Mouse (Mus musculus): ENCODE measurements at regions not wholly inside any gene's neighbourhood (a gene's known extent, or its start where the extent isn't known, plus 50 kb on each side); places are given as distances from the start of the nearest gene placed in this dataset.
"Not testable (repeated sequence)": the region's sequence is repeated elsewhere in the genome, so short reads cannot be mapped to it uniquely, and the experiment has no call there.

GRCm38 (mm10) chr2:92669431-92670081, 70.0 kb downstream of the Chst1 start:
- TF ChIP-seq ZNF384 (IDR thresholded peaks at IDR 0.05; ENCODE audit: low read depth, low read length); MAFK (IDR thresholded peaks at IDR 0.05; ENCODE audit: borderline replicate concordance, low read depth, low read length); USF1 (IDR thresholded peaks at IDR 0.05; ENCODE audit: low read depth, low read length); TBP (IDR thresholded peaks at IDR 0.05; ENCODE audit: low read depth, low read length); EP300 (IDR thresholded peaks at IDR 0.05; ENCODE audit: low read depth in 1 of 2, low read length in 2 of 2): not testable (repeated sequence)
